Mouse (Mus musculus): Measurements from ENCODE around the gene Cox20.

The Cox20 gene

DNA sequence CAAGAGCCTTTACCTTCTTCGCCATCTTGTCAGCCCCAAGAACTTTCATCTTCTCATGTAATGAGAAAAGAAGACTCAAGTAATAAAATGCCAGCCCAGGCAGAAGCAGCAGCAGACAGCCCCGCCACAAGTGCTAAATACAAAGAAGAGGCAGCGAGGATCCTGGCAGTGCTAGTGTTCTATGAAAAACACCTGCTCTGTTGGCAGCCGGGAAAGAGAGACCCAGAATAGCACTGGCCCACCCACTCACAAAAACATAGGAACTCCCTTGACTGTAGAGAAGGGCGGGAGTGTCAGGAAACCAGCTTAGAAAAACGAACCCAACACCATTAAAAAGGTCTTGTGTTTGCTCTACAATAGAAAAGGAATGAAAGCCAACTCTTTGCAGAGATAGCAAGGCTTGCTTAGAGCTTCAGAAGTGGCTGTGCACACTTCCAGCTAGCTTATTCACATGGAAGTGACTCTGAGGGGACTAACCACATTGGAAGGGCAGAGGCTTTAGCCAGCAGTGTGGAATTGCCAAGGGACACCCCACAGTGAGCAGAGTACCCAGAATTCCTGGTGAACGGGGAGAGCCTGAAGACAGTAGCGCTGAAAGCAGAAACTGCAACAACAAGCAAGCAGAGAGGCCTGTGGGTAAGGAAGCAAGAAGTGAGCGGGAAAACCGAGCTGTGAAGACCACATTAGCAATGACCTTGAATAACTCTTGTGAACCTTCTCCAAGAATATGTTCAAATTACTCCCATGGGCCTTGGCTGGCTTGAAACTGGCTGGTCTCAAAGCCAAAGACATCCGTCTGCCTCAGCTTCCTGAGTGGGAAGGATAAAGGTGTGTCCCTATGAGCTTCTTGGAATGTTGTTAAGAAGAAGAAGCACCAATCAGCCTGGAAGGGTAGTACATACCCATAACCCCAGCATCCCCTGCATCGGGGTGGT lies 39.1 kb downstream of the Cox20 start:
- no peak for DNase-seq

DNA sequence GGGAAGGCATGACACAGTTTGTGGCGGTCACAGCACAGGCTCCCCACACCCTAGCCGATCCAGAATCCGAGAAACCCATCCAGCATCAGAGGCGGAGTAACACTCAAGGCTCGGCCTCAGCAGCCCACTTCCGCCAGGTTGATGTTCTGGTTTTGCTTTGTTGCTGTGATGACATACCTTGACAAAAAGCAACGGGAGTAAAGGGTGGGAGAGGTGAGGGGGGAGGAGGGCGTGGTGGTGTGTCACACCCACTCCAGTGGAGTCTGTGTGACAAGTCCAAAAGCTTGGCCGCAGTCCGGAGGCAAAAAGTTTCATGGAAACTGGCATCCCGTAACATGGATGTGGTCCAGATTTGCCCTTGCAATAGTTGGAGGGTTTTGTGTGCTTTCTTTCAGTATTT lies 41.3 kb downstream of the Cox20 start:
- DNase-seq = no peak

DNA sequence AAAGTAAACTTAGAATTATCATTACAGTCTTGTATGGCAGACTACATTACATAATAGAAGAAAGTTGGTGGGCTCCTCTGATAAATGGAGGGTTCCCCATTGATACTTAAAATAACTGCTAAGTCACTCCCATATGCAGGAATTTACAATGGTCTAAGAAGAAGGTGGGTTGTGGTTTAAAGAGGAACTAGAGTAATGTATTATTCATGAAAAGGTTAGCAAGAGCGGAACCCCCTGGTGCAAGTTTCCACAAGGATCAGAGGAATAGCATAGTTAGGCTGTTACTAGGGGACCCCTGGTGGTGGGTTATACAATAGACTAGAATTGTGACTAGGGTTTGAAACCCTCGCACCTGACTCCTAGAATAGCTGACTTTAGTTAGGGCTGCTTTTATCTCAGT lies 41.8 kb downstream of the Cox20 start:
- no peak for DNase-seq

DNA sequence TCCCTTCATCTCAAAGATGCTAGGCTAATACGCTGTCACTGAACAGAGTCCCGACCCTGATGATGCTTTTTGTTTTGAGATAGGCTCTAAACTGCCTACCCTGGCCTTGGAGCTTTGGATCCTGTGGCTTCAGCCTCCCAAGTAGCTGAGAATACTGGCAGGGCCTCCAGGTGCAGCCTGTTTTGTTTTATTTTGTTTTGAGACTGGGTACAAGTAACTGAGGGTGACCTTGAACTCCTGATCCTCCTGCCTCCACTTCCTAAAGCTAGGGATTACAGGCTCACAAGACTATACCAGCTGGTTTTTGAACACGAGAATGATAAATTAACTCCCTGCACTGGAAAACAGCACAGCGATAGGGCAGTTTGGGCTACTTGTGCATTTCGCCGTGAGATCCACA lies 46.2 kb downstream of the Cox20 start:
- DNase-seq = no peak

DNA sequence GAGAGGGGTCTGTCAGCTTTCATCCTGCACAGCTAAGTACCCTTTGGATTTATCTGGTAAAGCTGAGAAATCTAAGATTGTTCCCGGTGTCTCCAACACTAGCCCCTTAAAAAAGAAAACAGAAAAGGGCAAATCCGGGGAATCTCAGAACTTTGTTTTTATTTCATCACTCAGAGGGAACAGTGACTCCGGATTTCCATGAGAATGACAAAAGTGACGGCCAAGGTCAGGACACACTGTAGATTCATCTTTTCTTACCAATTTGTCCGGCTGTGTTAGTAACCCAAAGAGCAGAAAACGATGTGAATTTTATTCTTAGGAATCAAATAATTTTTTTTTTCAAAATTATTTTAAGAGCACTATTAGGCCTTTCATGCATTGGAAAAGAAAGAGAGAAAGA lies 49.2 kb downstream of the Cox20 start:
- DNase-seq = no peak

DNA sequence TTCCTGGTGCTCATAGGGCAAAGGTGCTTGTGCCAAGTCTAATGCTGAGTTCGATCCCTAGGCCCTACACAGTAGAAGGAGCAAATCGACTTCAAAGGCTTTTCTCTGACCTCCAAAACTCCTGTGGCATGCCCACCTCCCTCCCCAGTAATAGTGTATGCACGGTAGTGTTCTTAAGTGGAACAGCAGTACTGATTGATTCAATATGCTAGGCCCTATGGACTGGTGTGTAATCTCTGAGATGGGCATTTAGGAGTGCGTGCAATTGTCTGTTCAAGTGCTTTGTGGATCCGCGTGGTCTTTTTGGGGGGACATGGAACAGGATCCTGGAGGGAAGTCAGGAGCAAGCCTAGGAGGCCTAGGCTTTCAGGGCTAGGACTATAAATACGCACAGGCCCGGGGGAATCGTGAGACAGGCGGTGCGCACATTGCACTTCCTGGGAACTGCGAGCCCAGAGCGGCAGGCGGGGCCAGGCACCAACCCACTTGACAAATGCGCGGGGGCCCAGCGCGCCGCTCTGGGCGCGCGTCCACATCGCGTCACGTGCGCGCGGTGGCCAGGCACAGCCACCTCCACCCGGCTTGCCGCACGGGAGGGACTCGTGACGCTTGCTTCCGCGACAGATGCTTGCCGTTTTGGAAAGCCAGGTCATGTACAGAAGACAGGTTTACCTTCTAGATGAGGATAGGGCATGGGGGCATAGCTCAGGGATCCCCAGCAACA lies 49.8 kb downstream of the Cox20 start:
- peak; percentile 90 for DNase-seq

DNA sequence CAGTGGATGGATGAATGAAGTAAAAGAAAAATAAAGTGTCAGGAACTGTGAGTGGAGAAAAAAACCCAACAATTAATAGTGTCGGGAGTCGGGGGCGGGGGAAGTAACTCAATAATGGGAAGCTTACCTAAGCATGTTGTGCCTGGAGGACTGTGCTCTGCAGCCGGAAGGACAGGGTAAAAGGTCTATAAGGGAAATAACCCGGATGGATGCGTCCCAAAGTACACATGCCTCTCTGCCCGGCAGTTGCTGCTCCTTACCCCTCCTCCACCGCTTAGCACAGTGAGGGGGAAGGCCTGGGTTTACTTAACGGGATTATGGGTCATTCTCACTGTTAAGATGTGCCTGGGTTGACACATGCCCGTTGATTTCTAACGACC lies 50.3 kb downstream of the Cox20 start:
- DNase-seq = peak; percentile 52

Data from thymus, postnatal 4 days (tissue).